Mouse (Mus musculus) hindbrain, embryonic 14.5 days (tissue): ENCODE measurements around the gene Entpd3. TPM values are rescaled to one million over a fixed set of nuclear protein-coding genes. Genes with fewer than 3 reads are reported as not detected.

Experiments used
- ATAC-seq: fragments of 200-750 bp; cut with Nextera tagmentation; 2 replicates; pipeline ENCODE4 v1.8.0; 2017; ENCODE audit warnings: moderate number of reproducible peaks, mild to moderate bottlenecking, moderate TSS enrichment, moderate library complexity; ENCODE audit not compliant: low FRiP score
- DNase-seq: peaks from one replicate; pipeline ENCODE4 v3.0.0-alpha.2; 2015; ENCODE audit warnings: low spot score
- H3K27ac ChIP-seq: fragments of 300-500 bp; sonication (generic); 2 replicates; pipeline ENCODE4 v1.5.1; 2014; ENCODE audit warnings: mild to moderate bottlenecking, moderate library complexity
- H3K27me3 ChIP-seq: fragments of 300-500 bp; sonication (generic); 2 replicates; pipeline ENCODE4 v1.6.1; 2014; ENCODE audit warnings: mild to moderate bottlenecking, low read length, mixed read lengths; ENCODE audit not compliant: control insufficient read depth, insufficient read depth
- H3K36me3 ChIP-seq: fragments of 300-500 bp; sonication (generic); replicated peaks from 2 replicates; pipeline ENCODE4 v1.6.1; 2014; ENCODE audit not compliant: control insufficient read depth, insufficient read depth
- H3K4me1 ChIP-seq: fragments of 300-500 bp; sonication (generic); replicated peaks from 2 replicates; pipeline ENCODE4 v1.6.1; 2014; ENCODE audit warnings: antibody characterized with exemption, low read length, mixed read lengths; ENCODE audit not compliant: control insufficient read depth, insufficient read depth
- H3K4me2 ChIP-seq: fragments of 300-500 bp; sonication (generic); replicated peaks from 2 replicates; pipeline ENCODE4 v1.6.1; 2014; ENCODE audit warnings: mild to moderate bottlenecking, moderate library complexity
- H3K4me3 ChIP-seq: fragments of 300-500 bp; sonication (generic); replicated peaks from 2 replicates; pipeline ENCODE4 v1.5.1; 2014; ENCODE audit warnings: mild to moderate bottlenecking, low read length
- H3K9ac ChIP-seq: fragments of 300-500 bp; sonication (generic); 2 replicates; pipeline ENCODE4 v1.6.1; 2014
- H3K9me3 ChIP-seq: fragments of 300-500 bp; sonication (generic); 2 replicates; pipeline ENCODE4 v1.6.1; 2016; ENCODE audit warnings: low read length; ENCODE audit not compliant: control insufficient read depth
- WGBS: fragments of 180-500 bp; shearing (Covaris S2); extraction: QIAGEN DNeasy Blood & Tissue Kit; methylation state at CpG from one replicate; pipeline ENCODE4 v1.1.7; 2014; 5-methylcytosine and 5-hydroxymethylcytosine counted together
- polyA plus RNA-seq: library from polyadenylated mRNA; unstranded; fragments of >200 nt; fragmentation: Nextera tagmentation; extraction: Ambion mirVana; gene quantifications from 2 replicates; pipeline ENCODE4 v1.2.1, GENCODE M21; 2014

Entpd3 gene
- polyA plus RNA-seq, 1 experiment from 2014 or later = 4.3 TPM

DNA sequence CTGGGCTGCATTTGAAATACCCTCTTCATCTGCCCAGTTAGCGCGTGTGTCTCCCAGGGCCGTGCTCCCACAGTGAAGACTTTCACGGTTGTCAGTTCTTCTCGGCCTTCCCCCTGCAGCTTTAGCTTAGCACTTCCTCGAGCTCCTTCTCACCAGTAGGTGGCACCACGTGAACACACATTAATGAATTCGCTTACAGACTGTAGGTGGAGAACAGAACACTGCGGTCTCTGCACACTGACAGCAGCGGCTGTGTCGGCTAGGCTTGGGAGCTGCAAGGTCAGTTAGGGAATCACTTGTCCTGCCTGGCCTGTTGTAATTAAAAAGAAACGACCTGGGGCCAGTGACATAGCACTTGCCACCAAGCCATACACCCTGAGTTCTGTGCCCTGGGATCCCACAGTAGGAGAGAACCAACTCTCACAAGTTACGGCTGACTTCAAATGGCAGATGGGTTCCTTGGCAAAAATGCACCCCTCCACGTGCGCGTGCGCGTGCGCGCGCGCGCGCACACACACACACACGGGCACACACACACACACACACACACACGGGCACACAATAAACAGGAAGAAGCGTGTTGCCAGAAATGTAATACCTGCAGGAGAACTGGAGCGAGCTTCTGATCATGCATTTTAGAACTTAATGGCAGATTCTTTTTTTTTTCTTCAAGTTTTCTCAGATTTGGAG, 43.1 kb downstream of the Entpd3 start:
- 15% methylated on average over 28 of the region's 28 CpGs for WGBS
- no peaks in the 10 kb centered on the region for H3K9me3 ChIP-seq
- peak overlapping the region; percentile 57 for H3K4me2 ChIP-seq
- peak; percentile 92 for DNase-seq
- peak; percentile 86 for ATAC-seq
- H3K27ac ChIP-seq = no peak overlapping the region; the same call in 1 of the 2 replicates
- peak overlapping the region; percentile 45 for H3K9ac ChIP-seq
- H3K27me3 ChIP-seq = no peaks in the 10 kb centered on the region
- peak overlapping the region; percentile 19 for H3K4me3 ChIP-seq
- no peaks in the 10 kb centered on the region for H3K36me3 ChIP-seq
- H3K4me1 ChIP-seq = peaks cover 3% of the 10 kb centered on the region

DNA sequence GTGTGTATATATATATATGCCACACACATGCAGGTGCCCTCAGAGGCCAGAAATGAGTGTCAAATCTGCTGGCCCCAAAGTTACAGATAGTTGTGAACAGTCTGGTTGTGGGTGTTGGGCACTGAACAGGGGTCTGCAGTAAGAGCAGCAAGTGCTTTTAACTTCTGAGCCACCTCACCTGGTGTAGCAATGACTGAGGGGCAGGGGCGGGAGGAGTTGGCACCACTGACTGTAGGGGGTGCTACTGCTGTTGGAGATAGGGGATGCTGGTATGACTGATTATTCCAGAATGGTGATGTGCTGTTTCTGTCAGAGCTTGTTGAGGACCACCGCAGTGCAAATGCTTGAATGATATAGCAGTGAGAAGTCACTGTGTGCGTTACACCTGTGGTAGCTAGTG, 43.7 kb downstream of the Entpd3 start:
- Histone ChIP-seq H3K27me3 (no peaks in the 10 kb centered on the region), H3K36me3 (no peaks in the 10 kb centered on the region), H3K4me3 (no peak overlapping the region), H3K9me3 (no peaks in the 10 kb centered on the region), H3K9ac (0 out of 2 replicates have a peak overlapping the region, but pooled peaks have one; percentile 37), H3K4me1 (no peaks in the 10 kb centered on the region; the same call in 1 of the 2 replicates), H3K4me2 (peak overlapping the region; percentile 57), H3K27ac (no peak overlapping the region)
- 79% methylated on average over 3 of the region's 3 CpGs for WGBS
- DNase-seq (no peak), ATAC-seq (no peak)

DNA sequence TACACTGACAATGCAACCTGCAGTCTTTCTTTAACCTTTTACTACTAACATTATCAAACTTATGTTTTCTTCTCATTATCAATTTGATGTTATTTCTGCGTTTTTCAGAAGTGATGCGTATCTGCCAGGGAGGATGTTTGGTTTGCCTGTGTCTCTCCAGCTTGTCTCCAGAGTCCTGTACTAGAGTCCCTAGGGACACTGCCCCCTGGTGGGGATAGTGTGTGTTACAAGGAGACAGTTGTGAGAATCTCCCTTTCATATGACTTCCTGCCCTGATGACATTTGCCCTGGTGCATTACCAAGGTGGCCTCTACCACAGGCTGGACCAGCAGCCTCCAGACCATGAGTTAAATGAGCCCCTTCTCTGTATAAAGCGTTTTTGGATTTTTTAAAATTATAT, 46.9 kb downstream of the Entpd3 start:
- Histone ChIP-seq H3K9ac (no peak overlapping the region), H3K4me2 (no peak overlapping the region), H3K36me3 (no peaks in the 10 kb centered on the region), H3K27ac (no peak overlapping the region), H3K27me3 (no peaks in the 10 kb centered on the region), H3K4me1 (no peaks in the 10 kb centered on the region; the same call in 1 of the 2 replicates), H3K9me3 (no peaks in the 10 kb centered on the region), H3K4me3 (no peak overlapping the region)
- 12% methylated on average over 3 of the region's 3 CpGs for WGBS
- ATAC-seq (no peak), DNase-seq (peak; percentile 85)

DNA sequence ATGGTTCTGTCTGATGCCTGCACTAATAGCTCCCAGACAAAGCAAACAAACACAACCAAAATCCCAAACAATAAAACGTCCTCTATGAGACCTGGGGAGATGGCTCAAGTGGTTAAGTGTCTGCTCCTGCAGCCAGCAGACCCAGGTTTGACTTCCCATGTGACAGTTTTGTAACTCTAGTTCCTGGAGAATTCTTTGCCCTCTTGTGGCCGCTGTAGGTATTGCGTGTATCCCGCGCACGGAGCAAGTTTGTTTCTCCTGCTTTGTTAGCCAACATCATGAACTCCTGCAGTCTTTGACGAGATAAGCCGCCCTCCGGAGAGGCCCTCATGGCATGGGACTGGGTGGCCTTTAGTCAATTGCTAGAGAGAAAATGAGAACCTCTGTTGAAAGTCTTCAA, 51.9 kb downstream of the Entpd3 start:
- H3K36me3 ChIP-seq = no peaks in the 10 kb centered on the region
- no peak overlapping the region for H3K4me2 ChIP-seq
- no peaks in the 10 kb centered on the region for H3K27me3 ChIP-seq
- no peaks in the 10 kb centered on the region for H3K9me3 ChIP-seq
- no peak overlapping the region for H3K4me3 ChIP-seq
- no peak overlapping the region for H3K9ac ChIP-seq
- WGBS = 3% methylated on average over 9 of the region's 9 CpGs
- no peak overlapping the region for H3K27ac ChIP-seq
- peak; percentile 78 for DNase-seq
- H3K4me1 ChIP-seq = no peaks in the 10 kb centered on the region
- ATAC-seq = no peak

DNA sequence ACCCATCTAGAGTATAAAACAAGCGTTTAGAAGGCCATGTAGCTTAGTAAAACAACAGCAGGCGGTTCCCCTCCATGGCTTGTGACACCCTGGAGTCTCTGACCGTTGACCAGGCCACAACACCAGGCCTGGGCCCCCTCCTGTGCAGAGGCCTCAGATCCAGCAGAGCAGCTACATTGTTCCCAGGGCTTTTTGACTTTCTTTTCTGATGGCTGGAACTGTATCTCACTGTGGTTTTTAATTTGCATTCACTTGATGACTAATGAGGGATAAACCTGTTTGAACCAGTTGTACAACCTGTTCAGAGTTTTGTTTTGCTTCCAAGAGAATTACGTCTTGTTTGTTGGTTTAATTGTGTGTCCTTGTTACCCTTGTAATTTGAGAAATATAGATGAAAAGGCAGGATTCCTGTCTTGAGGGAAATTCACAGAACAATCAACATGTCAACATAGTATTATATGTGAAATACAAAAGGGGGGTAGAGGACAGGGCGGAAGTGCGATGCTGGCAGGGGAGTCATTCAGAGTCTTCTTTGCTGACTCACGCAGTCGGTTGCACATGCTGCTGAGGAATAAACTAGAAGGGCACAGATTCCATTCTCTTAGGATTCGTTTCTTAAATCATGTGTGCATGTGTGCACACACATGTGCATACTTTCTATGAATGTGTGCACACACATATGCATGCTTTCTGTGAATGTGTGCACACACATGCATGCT, 53.9 kb downstream of the Entpd3 start:
- Histone ChIP-seq H3K36me3 (no peaks in the 10 kb centered on the region), H3K4me1 (no peaks in the 10 kb centered on the region), H3K9ac (no peak overlapping the region), H3K27ac (no peak overlapping the region), H3K4me3 (no peak overlapping the region), H3K27me3 (no peaks in the 10 kb centered on the region), H3K9me3 (no peaks in the 10 kb centered on the region), H3K4me2 (no peak overlapping the region)
- ATAC-seq (no peak), DNase-seq (no peak)
- WGBS = 41% methylated on average over 9 of the region's 9 CpGs

DNA sequence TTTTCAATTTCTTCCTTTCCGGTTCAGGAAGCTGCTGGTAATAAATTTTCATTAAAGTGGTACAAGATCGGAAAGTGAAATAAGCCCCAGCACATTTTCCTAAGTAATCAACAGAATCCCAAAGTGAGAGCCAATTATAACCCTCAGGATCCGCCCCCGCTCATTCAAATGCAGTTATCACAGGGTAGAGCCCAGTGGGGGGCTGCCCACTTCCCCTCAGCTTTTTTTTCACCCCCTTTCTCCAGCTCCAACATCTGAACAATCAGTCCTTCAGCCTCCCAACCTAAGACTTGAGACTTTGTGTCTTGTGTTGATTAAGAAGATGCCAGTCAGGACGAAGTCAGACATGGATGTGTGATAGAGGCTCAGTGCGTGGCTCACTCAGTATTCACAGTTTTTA, 55.2 kb downstream of the Entpd3 start:
- H3K4me3 ChIP-seq = no peak overlapping the region
- H3K27ac ChIP-seq = no peak overlapping the region

DNA sequence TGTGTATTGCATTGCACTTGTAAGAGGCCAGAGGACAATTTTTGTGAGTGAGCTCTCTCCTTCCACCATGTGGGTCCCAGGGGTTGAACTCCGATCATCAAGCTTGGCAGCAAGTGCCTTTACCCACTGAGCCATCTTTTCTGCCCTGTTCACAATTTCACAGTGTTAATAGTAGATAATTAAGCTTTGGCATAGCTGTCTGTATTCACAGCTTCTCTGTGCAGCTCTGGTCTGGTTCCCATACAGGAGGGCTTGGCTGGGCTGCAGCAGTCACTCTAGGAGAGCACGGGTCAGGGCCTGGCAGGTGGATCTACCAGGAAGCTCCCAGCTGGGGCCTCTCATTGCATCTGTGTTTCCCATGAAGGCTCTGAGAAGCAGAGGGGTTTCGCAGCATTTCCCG, 55.7 kb downstream of the Entpd3 start:
- ATAC-seq = no peak

More for the DNA sequence above, 55.2 kb downstream of the Entpd3 start:
- WGBS = 33% methylated on average over 6 of the region's 6 CpGs
- no peak overlapping the region for H3K9ac ChIP-seq
- H3K9me3 ChIP-seq = no peaks in the 10 kb centered on the region
- H3K4me1 ChIP-seq = no peaks in the 10 kb centered on the region
- no peaks in the 10 kb centered on the region for H3K36me3 ChIP-seq
- no peaks in the 10 kb centered on the region for H3K27me3 ChIP-seq
- ATAC-seq (no peak), DNase-seq (no peak)
- no peak overlapping the region for H3K4me2 ChIP-seq

DNA sequence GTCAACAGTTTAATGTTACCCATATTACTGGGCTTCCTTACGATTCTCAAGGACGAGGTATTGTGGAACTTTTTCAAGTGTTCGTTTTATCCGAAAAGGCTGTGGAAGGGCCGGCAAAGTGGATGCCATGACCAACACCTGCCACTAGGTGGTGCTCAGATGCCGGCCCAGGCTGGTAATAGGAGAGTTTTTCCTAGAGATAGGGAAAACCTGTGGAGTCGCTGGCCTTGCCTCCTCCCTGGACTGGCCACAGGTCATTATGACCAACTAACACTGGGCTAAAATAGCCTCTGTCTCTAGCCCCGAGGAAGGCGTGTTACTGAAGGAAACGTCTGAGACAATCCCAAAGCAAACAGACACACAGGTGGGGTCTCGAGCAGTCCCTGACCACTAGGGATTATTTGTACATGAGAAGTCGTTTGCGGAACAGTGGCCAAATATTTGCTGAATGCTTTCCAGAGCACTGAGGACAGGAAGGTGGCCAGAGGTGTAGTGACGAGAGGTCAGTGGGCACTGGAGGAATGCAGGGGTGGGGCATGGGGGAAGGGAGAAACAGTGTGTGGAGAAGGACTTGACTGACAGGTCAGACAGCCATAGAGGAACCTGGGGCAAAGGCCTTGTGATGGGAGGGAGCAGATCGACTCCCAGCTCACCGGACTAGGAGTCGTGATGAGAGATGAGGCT, 62.0 kb downstream of the Entpd3 start:
- H3K9ac ChIP-seq = no peak overlapping the region
- peaks cover 12% of the 10 kb centered on the region for H3K4me1 ChIP-seq
- no peak overlapping the region for H3K4me2 ChIP-seq
- H3K27ac ChIP-seq = no peak overlapping the region
- 24% methylated on average over 17 of the region's 17 CpGs for WGBS
- DNase-seq = peak; percentile 91
- ATAC-seq = peak; percentile 27; the same call in 1 of the 2 replicates
- H3K27me3 ChIP-seq = no peaks in the 10 kb centered on the region
- no peaks in the 10 kb centered on the region for H3K36me3 ChIP-seq
- no peaks in the 10 kb centered on the region for H3K9me3 ChIP-seq
- H3K4me3 ChIP-seq = no peak overlapping the region

More for the DNA sequence above, 55.7 kb downstream of the Entpd3 start:
- Histone ChIP-seq H3K4me2 (no peak overlapping the region), H3K27ac (no peak overlapping the region), H3K27me3 (no peaks in the 10 kb centered on the region), H3K36me3 (no peaks in the 10 kb centered on the region), H3K9ac (no peak overlapping the region), H3K4me1 (no peaks in the 10 kb centered on the region), H3K4me3 (no peak overlapping the region), H3K9me3 (no peaks in the 10 kb centered on the region)
- no peak for DNase-seq
- 55% methylated on average over 4 of the region's 4 CpGs for WGBS

DNA sequence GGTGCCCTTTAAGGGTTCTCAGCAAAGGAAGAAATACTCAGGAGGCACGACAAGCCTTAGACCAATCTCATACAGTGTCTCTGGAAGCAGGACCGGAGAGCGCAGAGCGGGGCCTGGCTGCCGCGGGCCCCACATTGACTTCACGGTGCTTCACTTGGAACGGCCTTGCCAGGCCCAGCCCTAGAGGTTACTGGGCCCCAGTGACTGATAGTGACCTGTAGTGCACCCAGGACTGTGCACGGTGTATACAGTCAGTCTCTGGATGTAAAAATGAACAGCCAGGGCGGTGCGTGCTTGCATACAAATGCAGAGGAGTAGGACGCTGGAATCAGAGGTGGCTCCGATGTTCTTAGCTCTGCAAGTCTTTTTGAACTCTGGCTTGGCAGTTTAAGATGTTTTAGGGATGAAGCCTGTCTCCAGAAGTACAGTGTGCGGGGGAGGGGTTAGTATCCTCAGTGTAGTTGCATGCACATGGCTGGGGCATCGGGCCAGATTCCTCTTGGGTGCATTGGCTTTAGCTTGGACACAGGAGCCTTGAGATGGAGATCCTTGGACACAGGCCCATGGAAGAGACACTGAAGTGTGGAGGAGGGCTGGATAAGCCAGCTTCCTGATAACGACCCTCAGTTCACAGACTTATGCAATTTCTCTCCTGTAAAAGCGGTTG, 62.7 kb downstream of the Entpd3 start:
- H3K4me1 ChIP-seq = peaks cover 12% of the 10 kb centered on the region
- no peak overlapping the region for H3K4me3 ChIP-seq
- peak overlapping the region; percentile 19; the same call in 1 of the 2 replicates for H3K4me2 ChIP-seq
- no peaks in the 10 kb centered on the region for H3K27me3 ChIP-seq
- 52% methylated on average over 17 of the region's 17 CpGs for WGBS
- no peaks in the 10 kb centered on the region for H3K36me3 ChIP-seq
- no peak for DNase-seq
- H3K9me3 ChIP-seq = peaks cover 2% of the 10 kb centered on the region; the same call in 1 of the 2 replicates
- H3K27ac ChIP-seq = no peak overlapping the region
- ATAC-seq = peak; percentile 68; the same call in 1 of the 2 replicates
- H3K9ac ChIP-seq = no peak overlapping the region; the same call in 1 of the 2 replicates
